Mouse (Mus musculus): ENCODE results near the gene Clk2.

DNA sequence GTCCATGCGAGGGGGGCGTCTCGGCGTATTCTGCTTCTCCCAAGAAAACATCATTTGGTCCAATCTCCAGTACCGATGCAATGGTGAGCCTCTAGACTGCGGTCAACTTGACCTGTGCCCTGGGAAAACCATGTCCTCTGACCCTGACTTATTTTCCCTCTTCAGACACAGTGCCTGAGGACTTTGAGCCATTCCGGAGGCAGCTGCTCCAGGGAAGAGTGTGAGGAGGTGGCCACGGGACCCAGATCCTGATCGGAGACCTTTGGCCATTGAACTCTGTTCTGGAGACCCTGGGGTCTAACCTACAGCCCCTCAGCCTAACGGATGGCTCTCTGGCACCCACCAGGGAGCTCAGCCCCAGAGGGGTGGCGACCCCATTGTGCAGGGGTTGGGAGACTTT, 61.8 kb downstream of the Clk2 start:
- no peak for TF ChIP-seq EP300 (IDR thresholded peaks at IDR 0.05; ENCODE audit: insufficient read depth, low read depth, low read length)
- TF ChIP-seq POLR2A (IDR thresholded peaks at IDR 0.05; ENCODE audit: insufficient read depth, low read depth, low read length) = no peak
